Mouse (Mus musculus) left cerebral cortex, adult 18-20 months (tissue): ENCODE measurements at regions not wholly inside any gene's neighbourhood (a gene's known extent, or its start where the extent isn't known, plus 50 kb on each side); places are given as distances from the start of the nearest gene placed in this dataset.

Source experiments
- DNase-seq, 2 experiments: peaks; one replicate each; pipeline ENCODE4 v3.0.0; 2021 to 2022; ENCODE audit warnings: low spot score in 2 of 2, mixed read lengths in 1 of 2

GRCm38 (mm10) chr9:58421702-58422392 lies 51.6 kb upstream of the Tbc1d21 start:
- no peak for DNase-seq

GRCm38 (mm10) chr9:58428795-58429194 lies 58.5 kb upstream of the Tbc1d21 start:
- no peak for DNase-seq

- DNase-seq: no peak
These were observed 57.6 kb upstream of the Insyn1 start for GRCm38 (mm10) chr9:58430772-58431171.

- no peak for DNase-seq
These were observed 55.5 kb upstream of the Insyn1 start for GRCm38 (mm10) chr9:58432793-58433370.

GRCm38 (mm10) chr9:58436246-58437091 lies 51.9 kb upstream of the Insyn1 start:
- peak; percentile 25 to 35 for DNase-seq

GRCm38 (mm10) chr9:58437541-58437940 lies 50.9 kb upstream of the Insyn1 start:
- no peak for DNase-seq

GRCm38 (mm10) chr9:58438071-58438858 lies 50.1 kb upstream of the Insyn1 start:
- no peak for DNase-seq
